Mouse (Mus musculus): ENCODE data around the gene Gm44502. TPM values are rescaled to one million over a fixed set of nuclear protein-coding genes. Genes with fewer than 3 reads are reported as not detected.
"Not testable (repeated sequence)": the region's sequence is repeated elsewhere in the genome, so short reads cannot be mapped to it uniquely, and the experiment has no call there.

Gm44502 gene
- polyA plus RNA-seq, 1 experiment from 2014 or later: not detected

DNA sequence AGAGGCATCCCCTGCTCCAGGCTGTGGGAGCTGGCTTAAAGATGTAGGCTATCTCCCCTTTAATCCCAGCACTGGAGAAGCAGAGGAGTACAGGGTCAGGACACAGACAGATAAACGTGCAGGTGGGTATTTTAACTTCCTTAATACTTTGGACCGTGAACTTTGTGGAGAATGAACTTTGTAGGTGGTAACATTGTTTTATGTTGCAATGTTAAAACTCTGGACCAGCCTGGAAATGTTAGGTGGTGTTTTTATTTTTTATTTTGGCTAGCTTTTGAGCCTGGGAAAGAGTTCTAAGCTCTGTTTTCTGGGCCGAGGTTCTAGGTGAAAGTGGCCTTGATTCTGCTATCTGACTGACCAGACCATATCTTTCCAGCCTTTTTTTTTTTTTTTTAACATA lies 1.8 kb upstream of the Gm44502 start:
- ATAC-seq (ENCODE audit: low FRiP score, low TSS enrichment) (no peak), DNase-seq (ENCODE audit: low spot score) (no peak)
- 89% methylated on average over 3 of the region's 3 CpGs for WGBS
- Histone ChIP-seq H3K4me2 (replicated peaks; ENCODE audit: low read depth) (no peak overlapping the region), H3K4me3 (ENCODE audit: low read depth, low read length) (no peak overlapping the region), H3K9me3 (ENCODE audit: control insufficient read depth, low read length) (no peaks in the 10 kb centered on the region), H3K27me3 (ENCODE audit: control insufficient read depth, insufficient read depth, low read length) (no peaks in the 10 kb centered on the region), H3K27ac (replicated peaks) (no peak overlapping the region), H3K9ac (ENCODE audit: low read length) (no peak overlapping the region), H3K4me1 (replicated peaks; ENCODE audit: control insufficient read depth, insufficient read depth) (no peaks in the 10 kb centered on the region), H3K36me3 (ENCODE audit: control insufficient read depth, insufficient read depth, low read length) (no peaks in the 10 kb centered on the region)
- TF ChIP-seq CTCF (IDR thresholded peaks at IDR 0.05; ENCODE audit: low read depth) (no peak), EP300 (optimal IDR thresholded peaks at IDR 0.05) (no peak)

DNA sequence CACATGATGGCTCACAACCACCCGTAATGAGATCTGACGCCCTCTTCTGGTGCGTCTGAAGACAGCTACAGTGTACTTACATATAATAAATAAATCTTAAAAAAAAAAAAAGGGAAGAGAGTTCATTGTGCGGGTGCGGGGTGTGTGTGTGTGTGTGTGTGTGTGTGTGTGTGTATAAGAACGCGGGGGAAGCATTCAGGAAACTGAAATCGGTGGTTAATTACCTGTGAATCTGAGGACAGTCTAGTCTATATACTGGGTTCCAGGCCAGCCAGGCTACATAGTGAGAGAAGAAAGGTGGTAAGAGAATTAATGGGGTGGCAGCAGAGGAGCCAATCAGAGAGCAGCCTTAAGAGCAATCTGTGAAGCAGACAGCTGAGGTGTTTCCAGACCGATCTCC lies 1.3 kb upstream of the Gm44502 start:
- whole genome bisulfite sequencing: 85% methylated on average over 5 of the region's 9 CpGs
- not testable (repeated sequence) for ATAC-seq (ENCODE audit: low FRiP score, low TSS enrichment); H3K4me1 ChIP-seq (replicated peaks; ENCODE audit: control insufficient read depth, insufficient read depth); DNase-seq (ENCODE audit: low spot score); H3K27ac ChIP-seq (replicated peaks); H3K9ac ChIP-seq (ENCODE audit: low read length); H3K9me3 ChIP-seq (ENCODE audit: control insufficient read depth, low read length); H3K36me3 ChIP-seq (ENCODE audit: control insufficient read depth, insufficient read depth, low read length); H3K4me3 ChIP-seq (ENCODE audit: low read depth, low read length); H3K4me2 ChIP-seq (replicated peaks; ENCODE audit: low read depth); H3K27me3 ChIP-seq (ENCODE audit: control insufficient read depth, insufficient read depth, low read length)
- TF ChIP-seq CTCF (IDR thresholded peaks at IDR 0.05; ENCODE audit: low read depth): peak; percentile 2

DNA sequence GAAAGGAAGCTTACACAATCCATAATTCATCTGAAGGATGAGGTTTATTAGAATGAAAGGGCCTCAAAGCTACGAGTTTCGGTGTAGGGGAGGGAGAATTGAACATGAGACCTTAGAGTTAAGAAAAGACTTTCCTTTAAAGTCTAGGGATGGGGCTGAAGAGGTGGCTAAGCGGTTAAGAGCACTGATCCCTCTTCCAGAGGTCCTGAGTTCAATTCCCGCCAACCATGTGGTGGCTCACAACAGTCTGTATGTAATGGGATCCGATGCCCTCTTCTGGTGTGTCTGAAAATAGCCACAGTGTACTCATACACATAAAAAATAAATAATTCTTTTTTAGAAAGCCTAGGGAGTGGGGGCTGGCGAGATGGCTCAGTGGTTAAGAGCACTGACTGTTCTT lies 845 bp upstream of the Gm44502 start:
- no peak for DNase-seq (ENCODE audit: low spot score)

DNA sequence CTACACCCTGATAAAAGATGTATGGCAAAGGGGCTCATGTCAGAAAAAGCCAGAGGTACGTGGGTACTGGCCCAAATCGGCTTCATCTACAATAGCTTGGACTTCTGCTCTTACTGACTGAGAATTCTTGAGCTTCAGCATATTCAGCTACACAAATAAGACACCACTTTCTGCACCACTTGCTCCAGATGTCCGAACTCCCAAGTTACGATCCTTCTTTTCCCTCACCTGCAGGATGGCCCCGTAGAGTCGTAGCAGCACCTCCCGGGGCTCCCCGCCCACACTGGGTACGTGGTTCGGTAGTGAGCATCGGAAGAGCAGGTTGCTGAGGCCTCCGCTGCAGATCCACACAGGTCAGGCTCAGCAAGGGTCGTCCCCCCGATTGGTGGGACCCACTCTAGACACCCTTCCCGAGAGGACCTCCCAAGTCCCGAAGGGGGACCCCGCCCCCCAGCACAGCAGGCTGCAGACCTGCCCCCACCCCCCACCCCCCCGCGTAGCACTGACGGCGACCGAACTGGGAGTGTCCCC lies 610 bp downstream of the Gm44502 start:
- 3% methylated on average over 20 of the region's 22 CpGs for WGBS
- ATAC-seq (ENCODE audit: low FRiP score, low TSS enrichment) (peak; percentile 34), DNase-seq (ENCODE audit: low spot score) (no peak)
- TF ChIP-seq EP300 (optimal IDR thresholded peaks at IDR 0.05) (no peak), CTCF (IDR thresholded peaks at IDR 0.05; ENCODE audit: low read depth) (no peak)
- Histone ChIP-seq H3K27ac (replicated peaks) (peak overlapping the region; percentile 98), H3K9ac (ENCODE audit: low read length) (peak overlapping the region; percentile 83), H3K9me3 (ENCODE audit: control insufficient read depth, low read length) (no peaks in the 10 kb centered on the region), H3K4me3 (ENCODE audit: low read depth, low read length) (peak overlapping the region; percentile 78), H3K36me3 (ENCODE audit: control insufficient read depth, insufficient read depth, low read length) (no peaks in the 10 kb centered on the region), H3K27me3 (ENCODE audit: control insufficient read depth, insufficient read depth, low read length) (no peaks in the 10 kb centered on the region), H3K4me1 (replicated peaks; ENCODE audit: control insufficient read depth, insufficient read depth) (no peaks in the 10 kb centered on the region), H3K4me2 (replicated peaks; ENCODE audit: low read depth) (peak overlapping the region; percentile 97)

More for the DNA sequence above, 845 bp upstream of the Gm44502 start:
- Histone ChIP-seq H3K4me1 (replicated peaks; ENCODE audit: control insufficient read depth, insufficient read depth) (no peaks in the 10 kb centered on the region), H3K9ac (ENCODE audit: low read length) (peak overlapping the region; percentile 83), H3K4me2 (replicated peaks; ENCODE audit: low read depth) (peak overlapping the region; percentile 97), H3K4me3 (ENCODE audit: low read depth, low read length) (peak overlapping the region; percentile 78), H3K9me3 (ENCODE audit: control insufficient read depth, low read length) (no peaks in the 10 kb centered on the region), H3K27ac (replicated peaks) (peak overlapping the region; percentile 98), H3K36me3 (ENCODE audit: control insufficient read depth, insufficient read depth, low read length) (no peaks in the 10 kb centered on the region), H3K27me3 (ENCODE audit: control insufficient read depth, insufficient read depth, low read length) (no peaks in the 10 kb centered on the region)
- ATAC-seq (ENCODE audit: low FRiP score, low TSS enrichment): no peak
- TF ChIP-seq EP300 (optimal IDR thresholded peaks at IDR 0.05) (no peak), CTCF (IDR thresholded peaks at IDR 0.05; ENCODE audit: low read depth) (peak; percentile 25)
- WGBS: 43% methylated on average over 6 of the region's 6 CpGs

DNA sequence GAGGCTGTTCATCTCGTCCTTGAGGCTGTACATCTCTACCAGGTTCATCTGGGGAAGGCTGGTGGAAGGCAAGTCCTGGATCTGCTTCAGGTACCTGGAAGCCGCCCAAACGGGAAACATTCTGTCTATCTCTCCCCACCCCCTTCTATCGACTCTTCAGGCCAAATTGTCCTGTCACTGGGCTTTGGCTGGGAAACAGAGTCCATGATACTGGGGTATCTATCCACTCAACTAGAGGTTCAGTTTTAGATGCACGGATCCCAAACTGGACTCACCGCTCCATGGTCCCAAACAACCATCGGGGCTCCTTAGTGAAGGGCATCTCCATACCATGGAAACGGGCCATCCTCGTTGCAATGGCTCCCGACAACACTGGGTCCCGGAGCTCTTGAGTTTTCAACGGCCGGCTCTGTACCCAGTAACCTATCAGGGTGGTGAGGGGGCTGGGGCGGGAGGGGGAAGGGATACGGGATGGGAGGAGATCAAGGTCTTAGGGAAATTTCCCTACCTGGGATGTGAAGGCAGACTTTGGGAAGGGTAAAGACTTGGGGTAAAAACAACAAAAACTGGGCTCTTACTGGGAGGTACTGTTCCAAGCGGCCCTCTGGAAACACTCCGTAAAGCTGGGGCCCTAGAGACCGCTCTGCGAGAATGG lies 1.2 kb downstream of the Gm44502 start:
- peak overlapping the region; percentile 83 for H3K9ac ChIP-seq (ENCODE audit: low read length)
- peak overlapping the region; percentile 97 for H3K4me2 ChIP-seq (replicated peaks; ENCODE audit: low read depth)
- no peaks in the 10 kb centered on the region for H3K36me3 ChIP-seq (ENCODE audit: control insufficient read depth, insufficient read depth, low read length)
- WGBS: 86% methylated on average over 19 of the region's 19 CpGs
- H3K27me3 ChIP-seq (ENCODE audit: control insufficient read depth, insufficient read depth, low read length): no peaks in the 10 kb centered on the region
- H3K27ac ChIP-seq (replicated peaks): no peak overlapping the region
- TF ChIP-seq CTCF (IDR thresholded peaks at IDR 0.05; ENCODE audit: low read depth) (no peak), EP300 (optimal IDR thresholded peaks at IDR 0.05) (no peak)
- no peak for DNase-seq (ENCODE audit: low spot score)
- ATAC-seq (ENCODE audit: low FRiP score, low TSS enrichment): no peak
- H3K4me1 ChIP-seq (replicated peaks; ENCODE audit: control insufficient read depth, insufficient read depth): no peaks in the 10 kb centered on the region
- H3K4me3 ChIP-seq (ENCODE audit: low read depth, low read length): peak overlapping the region; percentile 78
- H3K9me3 ChIP-seq (ENCODE audit: control insufficient read depth, low read length): no peaks in the 10 kb centered on the region

DNA sequence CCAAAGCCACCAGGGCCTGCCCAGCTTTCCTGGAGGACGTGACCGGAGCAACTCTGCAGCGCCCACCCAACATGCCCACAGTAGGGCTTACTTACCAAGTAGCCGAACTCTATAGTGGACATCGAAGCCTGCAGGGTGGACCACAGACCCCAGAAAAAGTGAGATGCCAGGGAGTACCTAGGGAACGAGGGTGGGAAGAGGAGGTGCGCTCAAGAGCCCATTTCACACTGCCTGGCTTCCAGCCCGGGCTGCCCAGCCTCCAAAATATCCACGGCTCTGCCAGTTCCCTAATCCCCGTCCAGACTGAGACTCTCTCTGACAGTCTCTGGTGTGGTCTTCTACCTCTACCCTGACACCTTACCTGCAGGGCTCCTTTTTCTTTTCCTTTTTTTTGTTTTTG lies 2.8 kb downstream of the Gm44502 start:
- TF ChIP-seq EP300 (optimal IDR thresholded peaks at IDR 0.05): no peak
- TF ChIP-seq CTCF (IDR thresholded peaks at IDR 0.05; ENCODE audit: low read depth): no peak
- no peaks in the 10 kb centered on the region for H3K27me3 ChIP-seq (ENCODE audit: control insufficient read depth, insufficient read depth, low read length)
- no peaks in the 10 kb centered on the region for H3K4me1 ChIP-seq (replicated peaks; ENCODE audit: control insufficient read depth, insufficient read depth)
- DNase-seq (ENCODE audit: low spot score): no peak
- H3K9ac ChIP-seq (ENCODE audit: low read length): no peak overlapping the region
- WGBS: 92% methylated on average over 10 of the region's 10 CpGs
- no peak overlapping the region for H3K4me2 ChIP-seq (replicated peaks; ENCODE audit: low read depth)
- H3K4me3 ChIP-seq (ENCODE audit: low read depth, low read length): no peak overlapping the region
- ATAC-seq (ENCODE audit: low FRiP score, low TSS enrichment): no peak
- H3K27ac ChIP-seq (replicated peaks): no peak overlapping the region
- H3K36me3 ChIP-seq (ENCODE audit: control insufficient read depth, insufficient read depth, low read length): no peaks in the 10 kb centered on the region
- H3K9me3 ChIP-seq (ENCODE audit: control insufficient read depth, low read length): no peaks in the 10 kb centered on the region

Measured in stomach, postnatal 0 days (tissue).